Mouse (Mus musculus) heart, embryonic 16.5 days (tissue): Measurements from ENCODE around the gene Olfr1417. TPM values are rescaled to one million over a fixed set of nuclear protein-coding genes. Genes with fewer than 3 reads are reported as not detected.
A peak's percentile ranks its signal among the peaks of the same experiment; 100 is the strongest.

Experiments
- ATAC-seq: fragments of 200-750 bp; cut with Nextera tagmentation; replicated peaks from 2 replicates; pipeline ENCODE4 v1.8.0; 2017; ENCODE audit warnings: moderate number of reproducible peaks; ENCODE audit not compliant: insufficient read depth, low FRiP score; ENCODE audit errors: extremely low read depth
- H3K27ac ChIP-seq: fragments of 300-500 bp; sonication (generic); 2 replicates; pipeline ENCODE4 v1.5.1; 2014; ENCODE audit warnings: mild to moderate bottlenecking, low read length, control low read depth, moderate library complexity
- H3K27me3 ChIP-seq: fragments of 300-500 bp; sonication (generic); 2 replicates; pipeline ENCODE4 v1.6.1; 2014; ENCODE audit warnings: low read length, mixed read lengths; ENCODE audit not compliant: control insufficient read depth, insufficient read depth
- H3K36me3 ChIP-seq: fragments of 300-500 bp; sonication (generic); 2 replicates; pipeline ENCODE4 v1.6.1; 2014; ENCODE audit not compliant: control insufficient read depth, insufficient read depth
- H3K4me1 ChIP-seq: fragments of 300-500 bp; sonication (generic); 2 replicates; pipeline ENCODE4 v1.6.1; 2014; ENCODE audit warnings: low read length, mixed read lengths; ENCODE audit not compliant: control insufficient read depth, insufficient read depth
- H3K4me2 ChIP-seq: fragments of 300-500 bp; sonication (generic); 2 replicates; pipeline ENCODE4 v1.6.1; 2014; ENCODE audit warnings: low read depth, mild to moderate bottlenecking, control low read depth, low read length
- H3K4me3 ChIP-seq: fragments of 300-500 bp; sonication (generic); 2 replicates; pipeline ENCODE4 v1.5.1; 2014; ENCODE audit warnings: mild to moderate bottlenecking, control low read depth, low read length
- H3K9ac ChIP-seq: fragments of 300-500 bp; sonication (generic); 2 replicates; pipeline ENCODE4 v1.6.1; 2014; ENCODE audit warnings: low read length, control low read depth
- H3K9me3 ChIP-seq: fragments of 300-500 bp; sonication (generic); replicated peaks from 2 replicates; pipeline ENCODE4 v1.6.1; 2016; ENCODE audit warnings: low read length; ENCODE audit not compliant: control insufficient read depth
- whole genome bisulfite sequencing: fragments of 180-500 bp; shearing (Covaris S2); extraction: QIAGEN DNeasy Blood & Tissue Kit; methylation state at CpG from one replicate; pipeline ENCODE4 v1.1.7; 2014; 5-methylcytosine and 5-hydroxymethylcytosine counted together
- polyA plus RNA-seq: library from polyadenylated mRNA; unstranded; fragments of >200 nt; fragmentation: Nextera tagmentation; extraction: Ambion mirVana; gene quantifications from 2 replicates; pipeline ENCODE4 v1.2.1, GENCODE M21; 2015

Gene Olfr1417
- polyA plus RNA-seq, 1 experiment from 2014 or later: not detected

GRCm38 (mm10) chr19:11804423-11804822, 34.6 kb downstream of the Olfr1417 start:
- Histone ChIP-seq H3K4me1 (no peaks in the 10 kb centered on the region), H3K4me2 (no peak overlapping the region), H3K36me3 (no peaks in the 10 kb centered on the region), H3K27ac (peak overlapping the region; percentile 39), H3K4me3 (no peak overlapping the region), H3K9ac (no peak overlapping the region), H3K27me3 (no peaks in the 10 kb centered on the region), H3K9me3 (no peaks in the 10 kb centered on the region)
- WGBS: 53% methylated on average over 1 of the region's 1 CpGs
- ATAC-seq: no peak

GRCm38 (mm10) chr19:11800531-11801315, 38.3 kb downstream of the Olfr1417 start:
- no peaks in the 10 kb centered on the region for H3K36me3 ChIP-seq
- no peak for ATAC-seq
- no peak overlapping the region for H3K9ac ChIP-seq
- 62% methylated on average over 8 of the region's 8 CpGs for WGBS
- H3K4me2 ChIP-seq: no peak overlapping the region
- H3K9me3 ChIP-seq: no peaks in the 10 kb centered on the region
- no peaks in the 10 kb centered on the region for H3K27me3 ChIP-seq
- no peaks in the 10 kb centered on the region for H3K4me1 ChIP-seq
- no peak overlapping the region for H3K4me3 ChIP-seq
- H3K27ac ChIP-seq: no peak overlapping the region

- ATAC-seq: no peak
- WGBS: 66% methylated on average over 6 of the region's 6 CpGs
- Histone ChIP-seq H3K27ac (no peak overlapping the region), H3K9ac (no peak overlapping the region), H3K4me3 (no peak overlapping the region), H3K9me3 (no peaks in the 10 kb centered on the region), H3K4me2 (no peak overlapping the region), H3K36me3 (no peaks in the 10 kb centered on the region), H3K27me3 (no peaks in the 10 kb centered on the region), H3K4me1 (no peaks in the 10 kb centered on the region)
These were observed 44.6 kb downstream of the Olfr1417 start for GRCm38 (mm10) chr19:11794447-11794846.

- Histone ChIP-seq H3K36me3 (no peaks in the 10 kb centered on the region), H3K9me3 (no peaks in the 10 kb centered on the region), H3K4me3 (no peak overlapping the region), H3K4me1 (no peaks in the 10 kb centered on the region), H3K27ac (no peak overlapping the region), H3K27me3 (no peaks in the 10 kb centered on the region), H3K9ac (no peak overlapping the region), H3K4me2 (no peak overlapping the region)
- ATAC-seq: no peak
- WGBS: 68% methylated on average over 2 of the region's 2 CpGs
These were observed 45.2 kb downstream of the Olfr1417 start for GRCm38 (mm10) chr19:11793741-11794359.

- WGBS: 65% methylated on average over 5 of the region's 5 CpGs
- H3K4me1 ChIP-seq: no peaks in the 10 kb centered on the region
- no peak overlapping the region for H3K27ac ChIP-seq
- ATAC-seq: no peak
- H3K4me3 ChIP-seq: no peak overlapping the region
- no peaks in the 10 kb centered on the region for H3K9me3 ChIP-seq
- H3K9ac ChIP-seq: no peak overlapping the region
- no peaks in the 10 kb centered on the region for H3K27me3 ChIP-seq
- no peaks in the 10 kb centered on the region for H3K36me3 ChIP-seq
- H3K4me2 ChIP-seq: no peak overlapping the region
These were observed 47.2 kb downstream of the Olfr1417 start for GRCm38 (mm10) chr19:11791825-11792224.

- H3K27ac ChIP-seq: no peak overlapping the region
- H3K27me3 ChIP-seq: no peaks in the 10 kb centered on the region
- no peaks in the 10 kb centered on the region for H3K4me1 ChIP-seq
- no peak overlapping the region for H3K4me2 ChIP-seq
- no peak for ATAC-seq
- H3K4me3 ChIP-seq: no peak overlapping the region
- no peaks in the 10 kb centered on the region for H3K9me3 ChIP-seq
- no peaks in the 10 kb centered on the region for H3K36me3 ChIP-seq
- WGBS: 83% methylated on average over 6 of the region's 6 CpGs
- H3K9ac ChIP-seq: no peak overlapping the region
These were observed 50.1 kb downstream of the Olfr1417 start for GRCm38 (mm10) chr19:11788876-11789275.

GRCm38 (mm10) chr19:11787826-11788225, 51.2 kb downstream of the Olfr1417 start:
- WGBS: 87% methylated on average over 6 of the region's 6 CpGs
- no peak overlapping the region for H3K4me3 ChIP-seq
- H3K27ac ChIP-seq: no peak overlapping the region
- no peak overlapping the region for H3K9ac ChIP-seq
- ATAC-seq: no peak
- H3K4me1 ChIP-seq: no peaks in the 10 kb centered on the region
- no peaks in the 10 kb centered on the region for H3K27me3 ChIP-seq
- no peaks in the 10 kb centered on the region for H3K36me3 ChIP-seq
- H3K4me2 ChIP-seq: no peak overlapping the region
- no peaks in the 10 kb centered on the region for H3K9me3 ChIP-seq

- Histone ChIP-seq H3K27me3 (no peaks in the 10 kb centered on the region), H3K4me1 (no peaks in the 10 kb centered on the region), H3K36me3 (no peaks in the 10 kb centered on the region), H3K9ac (no peak overlapping the region), H3K4me2 (no peak overlapping the region), H3K4me3 (no peak overlapping the region), H3K27ac (no peak overlapping the region), H3K9me3 (no peaks in the 10 kb centered on the region)
- WGBS: 88% methylated on average over 14 of the region's 14 CpGs
- ATAC-seq: no peak
These were observed 53.4 kb downstream of the Olfr1417 start for GRCm38 (mm10) chr19:11785409-11786154.
